Mouse (Mus musculus) G1E (cell line): ENCODE results near the gene Itpk1. TPM values are rescaled to one million over a fixed set of nuclear protein-coding genes. Genes with fewer than 3 reads are reported as not detected.

Source experiments
- ATAC-seq: 2 replicates; pipeline ENCODE4 v1.8.0; 2016; ENCODE audit warnings: mild to moderate bottlenecking; ENCODE audit not compliant: insufficient number of reproducible peaks, poor library complexity, low FRiP score, severe bottlenecking; ENCODE audit errors: extremely low read depth
- DNase-seq: peaks from one replicate; pipeline ENCODE4 v3.0.0; 2012; ENCODE audit warnings: low spot score
- H3K27me3 ChIP-seq: 2 replicates; pipeline ENCODE4 v1.6.1; 2012; ENCODE audit warnings: mild to moderate bottlenecking, low read length, inconsistent platforms; ENCODE audit not compliant: insufficient read depth
- H3K36me3 ChIP-seq: replicated peaks from 2 replicates; pipeline ENCODE3; 2012; ENCODE audit warnings: mild to moderate bottlenecking, inconsistent platforms
- H3K4me1 ChIP-seq: 2 replicates; pipeline ENCODE4 v1.6.1; 2012; ENCODE audit warnings: low read depth, low read length, inconsistent platforms, mixed read lengths; ENCODE audit not compliant: insufficient read depth
- H3K4me3 ChIP-seq: 2 replicates; pipeline ENCODE4 v1.5.1; 2012; ENCODE audit warnings: low read depth, mild to moderate bottlenecking, inconsistent platforms, low read length, moderate library complexity, mixed read lengths
- H3K9me3 ChIP-seq: replicated peaks from 2 replicates; pipeline ENCODE4 v1.6.1; 2012; ENCODE audit warnings: inconsistent platforms
- CTCF ChIP-seq: IDR thresholded peaks from 2 replicates; pipeline ENCODE4 v1.5.1; 2012; ENCODE audit warnings: low read depth, low read length, inconsistent platforms, mixed read lengths
- GATA1 ChIP-seq: IDR thresholded peaks from 2 replicates; pipeline ENCODE4 v1.6.1; 2012; ENCODE audit warnings: borderline replicate concordance, low read length, inconsistent platforms, mixed read lengths
- GATA2 ChIP-seq: IDR thresholded peaks from 2 replicates; pipeline ENCODE4 v1.6.1; 2012; ENCODE audit warnings: low read depth, low read length, inconsistent platforms, borderline replicate concordance
- POLR2AphosphoS5 ChIP-seq: IDR thresholded peaks from 2 replicates; pipeline ENCODE4 v1.6.1; 2012; ENCODE audit warnings: low read depth, low read length, inconsistent platforms; ENCODE audit not compliant: insufficient replicate concordance
- TAL1 ChIP-seq: conservative IDR thresholded peaks from 2 replicates; pipeline ENCODE4 v1.6.1; 2012; ENCODE audit warnings: low read depth, low read length, inconsistent platforms, mixed read lengths
- polyA plus RNA-seq: library from polyadenylated mRNA; stranded (reverse); fragments of >175 nt; gene quantifications from 2 replicates; pipeline ENCODE4 v1.2.3, GENCODE M21; 2012
- total RNA-seq, 2 experiments: library from RNA; stranded (forward) in 1 of 2; stranded (reverse) in 1 of 2; fragments of 200-1000 nt in 1 of 2; fragments of >200 nt in 1 of 2; fragmentation: Nextera tagmentation in 1 of 2; gene quantifications; 2 replicates each; pipeline ENCODE4 v1.2.3; 2014 to 2017

The Itpk1 gene
- total and polyA plus RNA-seq, 3 experiments = 2.5 to 6.4 (median 2.7) TPM

- H3K9me3 ChIP-seq = no peaks in the 10 kb centered on the region
- no peak overlapping the region for H3K4me3 ChIP-seq
- no peaks in the 10 kb centered on the region for H3K4me1 ChIP-seq
- TF ChIP-seq GATA1 (no peak), GATA2 (no peak), TAL1 (no peak), CTCF (no peak), POLR2AphosphoS5 (no peak)
- no peak for DNase-seq
- H3K27me3 ChIP-seq = peaks cover 3% of the 10 kb centered on the region; the same call in 1 of the 2 replicates
- ATAC-seq = no peak
- H3K36me3 ChIP-seq = peaks cover 4% of the 10 kb centered on the region
These were observed 87.7 kb downstream of the Itpk1 start for GRCm38 (mm10) chr12:102616843-102617519.

- Histone ChIP-seq H3K9me3 (no peaks in the 10 kb centered on the region), H3K4me1 (no peaks in the 10 kb centered on the region), H3K36me3 (peaks cover 3% of the 10 kb centered on the region), H3K4me3 (no peak overlapping the region), H3K27me3 (peaks cover 3% of the 10 kb centered on the region; the same call in 1 of the 2 replicates)
- no peak for ATAC-seq
- no peak for DNase-seq
- TF ChIP-seq TAL1 = no peak
- TF ChIP-seq CTCF = no peak
- no peak for TF ChIP-seq GATA1
- no peak for TF ChIP-seq POLR2AphosphoS5
These were observed 88.5 kb downstream of the Itpk1 start for GRCm38 (mm10) chr12:102616201-102616600.

DNA sequence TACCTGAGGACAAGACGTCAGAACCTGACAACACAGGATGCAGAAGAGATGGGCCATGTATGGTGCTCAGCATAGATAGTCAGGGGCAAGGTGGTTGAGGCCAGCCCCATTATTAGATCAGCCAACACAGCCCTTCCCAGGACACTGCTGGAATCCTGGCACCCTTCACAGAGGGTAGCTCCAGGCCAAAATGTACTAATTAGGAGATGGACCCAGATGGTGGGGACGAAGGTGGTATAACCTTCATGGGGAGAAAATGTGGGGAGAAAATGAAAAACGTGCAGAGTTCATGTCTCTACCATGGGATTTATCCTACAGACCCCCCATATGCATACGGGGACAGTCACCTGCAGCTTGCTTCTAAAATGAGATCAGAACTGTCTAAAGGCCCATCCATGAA is 91.3 kb downstream of the Itpk1 start:
- no peak for ATAC-seq
- no peaks in the 10 kb centered on the region for H3K4me1 ChIP-seq
- TF ChIP-seq POLR2AphosphoS5 = no peak
- TF ChIP-seq GATA1 = no peak
- no peak for TF ChIP-seq GATA2
- no peak for TF ChIP-seq TAL1
- TF ChIP-seq CTCF = no peak

GRCm38 (mm10) chr12:102612431-102612830 is 92.3 kb downstream of the Itpk1 start:
- Histone ChIP-seq H3K4me3 (no peak overlapping the region), H3K4me1 (no peaks in the 10 kb centered on the region), H3K27me3 (no peaks in the 10 kb centered on the region), H3K9me3 (no peaks in the 10 kb centered on the region), H3K36me3 (peaks cover 4% of the 10 kb centered on the region)
- no peak for ATAC-seq
- DNase-seq = no peak
- no peak for TF ChIP-seq POLR2AphosphoS5
- no peak for TF ChIP-seq GATA2
- no peak for TF ChIP-seq CTCF
- TF ChIP-seq TAL1 = no peak
- TF ChIP-seq GATA1 = no peak

More for the DNA sequence above, 91.3 kb downstream of the Itpk1 start:
- Histone ChIP-seq H3K27me3 (peaks cover 3% of the 10 kb centered on the region; the same call in 1 of the 2 replicates), H3K36me3 (peaks cover 4% of the 10 kb centered on the region), H3K9me3 (no peaks in the 10 kb centered on the region), H3K4me3 (no peak overlapping the region)
- DNase-seq = no peak

GRCm38 (mm10) chr12:102610927-102611326 is 93.8 kb downstream of the Itpk1 start:
- ATAC-seq (no peak), DNase-seq (no peak)
- H3K9me3 ChIP-seq = no peaks in the 10 kb centered on the region
- TF ChIP-seq TAL1 = no peak
- TF ChIP-seq GATA2 = no peak
- no peak for TF ChIP-seq GATA1
- TF ChIP-seq POLR2AphosphoS5 = no peak
- no peak for TF ChIP-seq CTCF
- H3K4me3 ChIP-seq = no peak overlapping the region
- H3K27me3 ChIP-seq = no peaks in the 10 kb centered on the region
- no peaks in the 10 kb centered on the region for H3K4me1 ChIP-seq
- peaks cover 4% of the 10 kb centered on the region for H3K36me3 ChIP-seq

- peaks cover 19% of the 10 kb centered on the region for H3K36me3 ChIP-seq
- no peak overlapping the region for H3K4me3 ChIP-seq
- H3K27me3 ChIP-seq = no peaks in the 10 kb centered on the region
- H3K4me1 ChIP-seq = no peaks in the 10 kb centered on the region
- ATAC-seq (no peak), DNase-seq (no peak)
- H3K9me3 ChIP-seq = no peaks in the 10 kb centered on the region
- no peak for TF ChIP-seq GATA1
- no peak for TF ChIP-seq GATA2
- TF ChIP-seq TAL1 = no peak
- no peak for TF ChIP-seq CTCF
- no peak for TF ChIP-seq POLR2AphosphoS5
These were observed 96.8 kb downstream of the Itpk1 start for GRCm38 (mm10) chr12:102607808-102608517.
